ENCODE assay signal across 9 mouse cellular contexts in the genomic region with DNA sequence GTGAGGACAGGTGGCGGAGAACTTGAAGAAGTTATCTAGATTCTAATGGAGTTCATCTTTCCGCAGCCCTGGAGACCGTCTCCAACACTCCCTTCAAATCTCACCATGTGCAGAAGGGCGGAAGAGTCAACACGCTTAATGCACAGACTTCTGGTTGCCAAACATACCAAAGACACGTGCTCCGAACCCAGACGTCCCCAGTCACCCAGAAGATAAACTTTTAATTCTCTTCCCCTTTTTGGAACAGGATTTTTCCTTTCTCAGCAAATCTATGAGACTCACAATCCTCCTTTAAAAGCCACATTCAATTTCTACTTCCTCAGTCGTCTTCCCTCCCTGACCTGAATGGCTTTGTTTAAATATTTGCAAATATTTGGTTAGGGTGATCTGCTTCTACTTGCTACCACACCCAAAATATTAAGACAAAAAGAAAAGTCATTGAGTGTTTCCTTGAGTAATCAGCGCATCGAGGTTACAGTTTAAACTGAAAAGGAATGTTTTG. TPM values are rescaled to one million over a fixed set of nuclear protein-coding genes. Genes with fewer than 3 reads are reported as not detected.
DNase-seq lines count a peak whose midpoint lies in the region; ATAC-seq and TF ChIP-seq lines count a peak whose summit lies in the region.
"Had no signal": no experiment of that assay in that cellular context is flagged by ENCODE, and none has a peak within 500 bp of the region (broad histone marks: within the 10 kb centered on the region; RNA-seq: fewer than 3 reads in every experiment).

No protein-coding gene starts in this region.

- TF ChIP-seq POLR2A in embryonic fibroblast, embryonic 13.5 days (IDR thresholded peaks at IDR 0.05; ENCODE audit: low read depth, low read length) = no peak
- TF ChIP-seq POLR2A in limb, embryonic 14.5 days (IDR thresholded peaks at IDR 0.05; ENCODE audit: borderline replicate concordance, extremely low read depth, insufficient read depth, insufficient read length) = no peak

- ATAC-seq in limb, embryonic 14.5 days (ENCODE audit: low FRiP score, low read depth) = no peak
- ATAC-seq in neural tube, embryonic 12.5 days (ENCODE audit: low FRiP score, low read depth) = no peak; the same call in 1 of the 2 replicates

- peak; percentile 28 for DNase-seq in kidney, adult 9 months
- DNase-seq in kidney, postnatal 14 days = no peak
- DNase-seq in limb, embryonic 14.5 days (ENCODE audit: low spot score) = peak; percentile 36
- no peak for DNase-seq in right cerebral cortex, postnatal 4 days
- no peak for DNase-seq in right cerebral cortex, adult 2 months (ENCODE audit: low spot score in 2 of 2)
- no peak for DNase-seq in right cerebral cortex, postnatal 25 days

- no peaks in the 10 kb centered on the region for H3K9me3 ChIP-seq in limb, embryonic 14.5 days (ENCODE audit: control insufficient read depth, low read length)
- H3K9me3 ChIP-seq in neural tube, embryonic 12.5 days = no peaks in the 10 kb centered on the region

- H3K4me2 ChIP-seq in limb, embryonic 14.5 days (replicated peaks; ENCODE audit: low read depth, low read length, severe bottlenecking) = peak overlapping the region; percentile 78
- peak overlapping the region; percentile 85 for H3K4me2 ChIP-seq in neural tube, embryonic 12.5 days (replicated peaks)

- 22% methylated on average over 11 of the region's 11 CpGs for WGBS in limb, embryonic 14.5 days
- 18% methylated on average over 11 of the region's 11 CpGs for WGBS in neural tube, embryonic 12.5 days

- TF ChIP-seq CTCF in embryonic fibroblast, embryonic 13.5 days (IDR thresholded peaks at IDR 0.05; ENCODE audit: borderline replicate concordance, insufficient read depth, low read length) = no peak

- no peaks in the 10 kb centered on the region for H3K36me3 ChIP-seq in limb, embryonic 14.5 days (ENCODE audit: control insufficient read depth, insufficient read depth, low read length)
- H3K36me3 ChIP-seq in neural tube, embryonic 12.5 days = no peaks in the 10 kb centered on the region

- H3K4me1 ChIP-seq in embryonic fibroblast, embryonic 13.5 days (ENCODE audit: control insufficient read depth, insufficient read depth, low read length) = no peaks in the 10 kb centered on the region
- peaks cover 18% of the 10 kb centered on the region for H3K4me1 ChIP-seq in limb, embryonic 14.5 days (ENCODE audit: control insufficient read depth, insufficient read depth, low read length)
- H3K4me1 ChIP-seq in neural tube, embryonic 12.5 days = peaks cover 25% of the 10 kb centered on the region

- H3K27ac ChIP-seq in embryonic fibroblast, embryonic 13.5 days (ENCODE audit: insufficient read depth, low read length) = no peak overlapping the region
- H3K27ac ChIP-seq in limb, embryonic 14.5 days (replicated peaks; ENCODE audit: low read depth, low read length) = no peak overlapping the region
- no peak overlapping the region for H3K27ac ChIP-seq in neural tube, embryonic 12.5 days

- H3K27me3 ChIP-seq in limb, embryonic 14.5 days (ENCODE audit: control insufficient read depth, insufficient read depth, low read length) = no peaks in the 10 kb centered on the region
- no peaks in the 10 kb centered on the region for H3K27me3 ChIP-seq in neural tube, embryonic 12.5 days (replicated peaks)
- H3K27me3 ChIP-seq: Patski had no signal

- H3K9ac ChIP-seq in limb, embryonic 14.5 days (ENCODE audit: low read depth, low read length, severe bottlenecking) = 0 out of 2 replicates have a peak overlapping the region, but pooled peaks have one; percentile 48
- 0 out of 2 replicates have a peak overlapping the region, but pooled peaks have one; percentile 77 for H3K9ac ChIP-seq in neural tube, embryonic 12.5 days

- H3K4me3 ChIP-seq in embryonic fibroblast, embryonic 13.5 days (ENCODE audit: insufficient read depth, low read length) = peak overlapping the region; percentile 43
- peak overlapping the region; percentile 87 for H3K4me3 ChIP-seq in limb, embryonic 14.5 days (replicated peaks; ENCODE audit: low read length)
- H3K4me3 ChIP-seq in neural tube, embryonic 12.5 days = peak overlapping the region; percentile 86

RNA-seq across cellular contexts. Expression of a gene that starts 0.9 kb away (rescaled TPM):
- polyA plus RNA-seq in embryonic fibroblast, embryonic 13.5 days (2011; ENCODE audit: insufficient read length, low read depth, missing spikeins) = 6.3 and 6.7 TPM in 2 replicates
- 8.0 and 10.6 TPM in 2 replicates for polyA plus RNA-seq in limb, embryonic 14.5 days (2012; rRNA removed)
- polyA plus RNA-seq in limb, embryonic 14.5 days (2014; fragmentation: Nextera tagmentation; extraction: Ambion mirVana) = 12.9 and 14.4 TPM in 2 replicates
- polyA plus RNA-seq in neural tube, embryonic 12.5 days (2016; fragmentation: Nextera tagmentation; extraction: Ambion mirVana) = 7.2 and 7.4 TPM in 2 replicates

Comparison
In these comparisons a context has a peak if more than half of its experiments do, and no peak if none do; other contexts are left out.
1. DNase-seq: peak in kidney, adult 9 months (single experiment) and limb, embryonic 14.5 days (single experiment); none in kidney, postnatal 14 days (single experiment), right cerebral cortex, postnatal 4 days (single experiment), right cerebral cortex, adult 2 months (0 of 2) and right cerebral cortex, postnatal 25 days (single experiment).
2. Peak in every context shown above with its lines, with median percentiles within 50 percentile points of each other: H3K4me3 ChIP-seq.